Mouse (Mus musculus) bone marrow, adult 2 months (tissue): ENCODE measurements around the gene Cyp27a1.

Experiments used
- CTCF ChIP-seq: fragments of 200-500 bp; IDR thresholded peaks from 2 replicates; pipeline ENCODE4 v1.5.1; 2011; ENCODE audit warnings: low read length, control low read depth; ENCODE audit not compliant: control insufficient read depth, insufficient read depth
- POLR2A ChIP-seq: fragments of 200-500 bp; IDR thresholded peaks from 2 replicates; pipeline ENCODE4 v1.6.1; 2011; ENCODE audit warnings: low read depth, mild to moderate bottlenecking, control low read depth, low read length, borderline replicate concordance; ENCODE audit not compliant: control insufficient read depth

GRCm38 (mm10) chr1:74771931-74772620 lies 58.7 kb downstream of the Cyp27a1 start:
- TF ChIP-seq POLR2A (no peak), CTCF (no peak)
